Mouse (Mus musculus) spleen, adult 12 weeks (tissue): Measurements from ENCODE around the gene Epb41l3.

Experiments
- DNase-seq: peaks from one replicate; pipeline ENCODE4 v3.0.0; 2022; ENCODE audit warnings: low spot score

Epb41l3 gene

GRCm38 (mm10) chr17:69239423-69239822 lies 163.9 kb downstream of the Epb41l3 start:
- DNase-seq = no peak

GRCm38 (mm10) chr17:69255834-69256233 lies 180.4 kb downstream of the Epb41l3 start:
- no peak for DNase-seq

- DNase-seq = no peak
Measured at GRCm38 (mm10) chr17:69256441-69256840, 181.0 kb downstream of the Epb41l3 start.

- DNase-seq = no peak
Measured at GRCm38 (mm10) chr17:69263810-69264565, 188.5 kb downstream of the Epb41l3 start.

- DNase-seq = no peak
Measured at GRCm38 (mm10) chr17:69265171-69265570, 189.7 kb downstream of the Epb41l3 start.

GRCm38 (mm10) chr17:69265759-69266463 lies 190.4 kb downstream of the Epb41l3 start:
- DNase-seq = no peak

- no peak for DNase-seq
Measured at GRCm38 (mm10) chr17:69266936-69267335, 191.5 kb downstream of the Epb41l3 start.

- DNase-seq = no peak
Measured at GRCm38 (mm10) chr17:69267526-69267925, 192.0 kb downstream of the Epb41l3 start.

- no peak for DNase-seq
Measured at GRCm38 (mm10) chr17:69277362-69277761, 201.9 kb downstream of the Epb41l3 start.

- DNase-seq = no peak
Measured at GRCm38 (mm10) chr17:69284511-69284910, 209.0 kb downstream of the Epb41l3 start.

- no peak for DNase-seq
Measured at GRCm38 (mm10) chr17:69288130-69288529, 212.6 kb downstream of the Epb41l3 start.

GRCm38 (mm10) chr17:69290272-69290671 lies 214.8 kb downstream of the Epb41l3 start:
- no peak for DNase-seq

GRCm38 (mm10) chr17:69301552-69301951 lies 226.1 kb downstream of the Epb41l3 start:
- DNase-seq = no peak

GRCm38 (mm10) chr17:69303579-69304274 lies 228.2 kb downstream of the Epb41l3 start:
- no peak for DNase-seq

GRCm38 (mm10) chr17:69307636-69308035 lies 232.2 kb downstream of the Epb41l3 start:
- no peak for DNase-seq

GRCm38 (mm10) chr17:69309872-69310271 lies 234.4 kb downstream of the Epb41l3 start:
- no peak for DNase-seq

GRCm38 (mm10) chr17:69320496-69320895 lies 245.0 kb downstream of the Epb41l3 start:
- DNase-seq = no peak

GRCm38 (mm10) chr17:69322721-69323120 lies 247.2 kb downstream of the Epb41l3 start:
- DNase-seq = no peak
